Mouse (Mus musculus) spleen, adult 18-20 months (tissue): Measurements from ENCODE around the gene Pola1.
A peak's percentile ranks its signal among the peaks of the same experiment; 100 is the strongest.

Experiments
- DNase-seq, 2 experiments: peaks; one replicate each; pipeline ENCODE4 v3.0.0; 2022; ENCODE audit warnings: mixed read lengths in 2 of 2

Gene Pola1

DNA sequence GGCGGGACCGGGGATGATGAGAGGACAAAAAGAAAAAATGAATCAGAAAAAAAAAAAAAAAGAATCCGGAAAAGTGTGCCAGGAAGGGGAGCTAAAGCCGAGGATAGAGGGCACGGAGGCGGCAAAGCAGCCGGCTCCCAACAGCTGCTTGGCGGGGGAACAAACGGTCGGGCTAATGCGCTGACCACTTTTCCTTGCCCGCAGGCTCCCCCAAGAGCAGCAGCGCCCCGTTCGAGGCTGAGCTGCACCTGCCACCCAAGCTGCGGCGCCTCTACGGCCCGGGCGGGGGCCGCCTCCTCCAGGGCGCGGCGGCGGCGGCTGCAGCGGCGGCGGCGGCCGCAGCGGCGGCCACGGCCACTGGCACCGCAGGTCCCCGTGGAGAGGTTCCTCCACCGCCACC, 343.6 kb downstream of the Pola1 start:
- DNase-seq = no peak

DNA sequence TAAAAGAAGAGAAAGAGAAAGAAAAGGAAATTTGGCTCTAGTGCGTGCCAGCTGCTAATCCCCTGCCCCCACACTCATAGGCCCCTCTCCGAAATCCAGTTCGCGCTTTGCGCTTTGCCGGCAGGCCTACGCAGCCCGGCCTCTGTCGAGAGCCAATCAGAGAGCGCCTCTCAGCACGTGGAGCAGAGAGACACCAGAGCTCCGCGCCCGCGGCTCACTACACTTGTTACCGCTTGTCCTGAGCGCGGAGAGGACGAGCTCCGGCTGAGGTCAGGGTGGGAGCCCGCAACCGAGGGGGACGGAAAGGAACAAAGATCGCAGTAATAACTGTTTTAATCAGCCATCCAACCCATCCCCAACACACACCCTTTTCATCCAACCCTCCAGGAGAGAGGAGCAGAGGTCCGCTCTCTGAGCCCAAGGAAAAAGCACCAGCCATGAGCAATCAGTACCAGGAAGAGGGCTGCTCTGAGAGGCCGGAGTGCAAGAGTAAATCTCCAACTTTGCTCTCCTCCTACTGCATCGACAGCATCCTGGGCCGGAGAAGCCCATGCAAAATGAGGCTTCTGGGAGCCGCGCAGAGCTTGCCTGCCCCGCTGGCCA, 345.6 kb downstream of the Pola1 start, which contains the start of gene Arx:
Arx (plus strand) TSS at position 155 of the 603 bp plus-strand sequence.
- peak in 1 of 2 experiments; percentile 17 for DNase-seq

GRCm38 (mm10) chrX:93285091-93285490, 346.9 kb downstream of the Pola1 start:
- no peak for DNase-seq

GRCm38 (mm10) chrX:93281756-93282155, 350.2 kb downstream of the Pola1 start:
- no peak for DNase-seq

- DNase-seq = peak in 1 of 2 experiments; percentile 38
Measured at GRCm38 (mm10) chrX:93281028-93281723, 350.8 kb downstream of the Pola1 start.

GRCm38 (mm10) chrX:93279940-93280339, 352.0 kb downstream of the Pola1 start:
- DNase-seq = no peak

GRCm38 (mm10) chrX:93275689-93276088, 356.3 kb downstream of the Pola1 start:
- no peak for DNase-seq
